Mouse (Mus musculus) CH12.LX (cell line): ENCODE results near the gene Rrp36. TPM values are rescaled to one million over a fixed set of nuclear protein-coding genes. Genes with fewer than 3 reads are reported as not detected.

ENCODE experiments used
- DNase-seq: peaks from one replicate; pipeline ENCODE4 v3.0.0-alpha.2; 2013; ENCODE audit errors: extremely low read depth
- H3K27ac ChIP-seq: 2 replicates; pipeline ENCODE4 v1.5.1; 2012; ENCODE audit warnings: low read depth, mild to moderate bottlenecking, control low read depth, moderate library complexity; ENCODE audit not compliant: insufficient read depth
- H3K27me3 ChIP-seq: replicated peaks from 2 replicates; pipeline ENCODE3; 2012; ENCODE audit warnings: inconsistent platforms
- H3K36me3 ChIP-seq, 2 experiments: replicated peaks in 1 of 2; 2 replicates each; pipeline versions ENCODE3 to v1.6.1; 2012; ENCODE audit warnings: inconsistent platforms in 1 of 2, low read length in 1 of 2, mild to moderate bottlenecking in 1 of 2, mixed read lengths in 1 of 2, moderate library complexity in 1 of 2; ENCODE audit not compliant: control insufficient read depth in 1 of 2, insufficient read depth in 1 of 2
- H3K4me1 ChIP-seq, 2 experiments: 2 replicates each; pipeline ENCODE4 v1.6.1; 2012; ENCODE audit warnings: inconsistent platforms in 1 of 2, moderate library complexity in 1 of 2; ENCODE audit not compliant: insufficient read depth in 2 of 2, control insufficient read depth in 1 of 2
- H3K4me2 ChIP-seq: 2 replicates; pipeline ENCODE4 v1.6.1; 2012; ENCODE audit warnings: low read depth, mild to moderate bottlenecking, control low read depth; ENCODE audit not compliant: poor library complexity, insufficient read depth, severe bottlenecking
- H3K4me3 ChIP-seq, 3 experiments: fragments of 150-350 bp in 1 of 3; sonication (generic) in 1 of 3; replicated peaks in 1 of 3; 2 replicates each; pipeline versions ENCODE3 to v1.5.1; 2011 to 2012; ENCODE audit warnings: low read depth in 2 of 3, low read length in 2 of 3, mild to moderate bottlenecking in 2 of 3, moderate library complexity in 2 of 3, control low read depth in 1 of 3, improper control_type of control experiment in 1 of 3, inconsistent platforms in 1 of 3, mixed read lengths in 1 of 3; ENCODE audit not compliant: poor library complexity in 1 of 3
- H3K79me2 ChIP-seq: replicated peaks from 2 replicates; pipeline ENCODE4 v1.6.1; 2012; ENCODE audit warnings: mild to moderate bottlenecking, moderate library complexity; ENCODE audit not compliant: control insufficient read depth, poor library complexity, insufficient read depth, severe bottlenecking; ENCODE audit errors: extremely low read depth
- H3K9ac ChIP-seq: 2 replicates; pipeline ENCODE4 v1.6.1; 2012; ENCODE audit warnings: low read depth, mild to moderate bottlenecking, control low read depth, moderate library complexity; ENCODE audit not compliant: insufficient read depth
- H3K9me3 ChIP-seq: replicated peaks from 2 replicates; pipeline ENCODE3; 2012; ENCODE audit warnings: low read length, inconsistent platforms, mixed read lengths
- BHLHE40 ChIP-seq: IDR thresholded peaks from 2 replicates; pipeline ENCODE4 v1.6.1; 2011; ENCODE audit warnings: mild to moderate bottlenecking, low read depth, low read length, improper control_type of control experiment
- CHD1 ChIP-seq: IDR thresholded peaks from 2 replicates; pipeline ENCODE4 v1.6.1; 2012; ENCODE audit warnings: low read depth, low read length, improper control_type of control experiment, inconsistent platforms
- ELF1 ChIP-seq: IDR thresholded peaks from 2 replicates; pipeline ENCODE4 v1.6.1; 2014; ENCODE audit warnings: low read depth, mild to moderate bottlenecking, inconsistent platforms, low read length, improper control_type of control experiment
- ETS1 ChIP-seq: conservative IDR thresholded peaks from 2 replicates; pipeline ENCODE4 v1.6.1; 2012; ENCODE audit warnings: low read depth, mild to moderate bottlenecking, inconsistent platforms, low read length, improper control_type of control experiment, moderate library complexity
- JUN ChIP-seq: IDR thresholded peaks from 2 replicates; pipeline ENCODE4 v1.6.1; 2011; ENCODE audit warnings: low read depth, mild to moderate bottlenecking, low read length, improper control_type of control experiment, moderate library complexity; ENCODE audit not compliant: insufficient read depth
- JUND ChIP-seq: conservative IDR thresholded peaks from 2 replicates; pipeline ENCODE4 v1.6.1; 2011; ENCODE audit warnings: low read depth, low read length, improper control_type of control experiment
- KAT2A ChIP-seq: IDR thresholded peaks from 2 replicates; pipeline ENCODE4 v1.6.1; 2012; ENCODE audit warnings: low read length, improper control_type of control experiment, inconsistent platforms; ENCODE audit not compliant: insufficient replicate concordance
- MAFK ChIP-seq: IDR thresholded peaks from 2 replicates; pipeline ENCODE4 v1.6.1; 2011; ENCODE audit warnings: low read length, improper control_type of control experiment; ENCODE audit not compliant: insufficient replicate concordance
- MAX ChIP-seq: IDR thresholded peaks from 2 replicates; pipeline ENCODE4 v1.6.1; 2011; ENCODE audit warnings: low read length, improper control_type of control experiment
- MYC ChIP-seq: IDR thresholded peaks from 2 replicates; pipeline ENCODE4 v1.6.1; 2011; ENCODE audit warnings: low read depth, mild to moderate bottlenecking, improper control_type of control experiment, low read length
- NELFE ChIP-seq: IDR thresholded peaks from 2 replicates; pipeline ENCODE4 v1.6.1; 2011; ENCODE audit warnings: low read depth, low read length, improper control_type of control experiment
- NRF1 ChIP-seq: IDR thresholded peaks from 2 replicates; pipeline ENCODE4 v1.6.1; 2014; ENCODE audit warnings: low read depth, mild to moderate bottlenecking, inconsistent platforms, low read length, improper control_type of control experiment, moderate library complexity
- PAX5 ChIP-seq: IDR thresholded peaks from 2 replicates; pipeline ENCODE4 v1.6.1; 2012; ENCODE audit warnings: low read length, inconsistent platforms, mixed read lengths
- POLR2AphosphoS2 ChIP-seq: IDR thresholded peaks from 2 replicates; pipeline ENCODE4 v1.6.1; 2011; ENCODE audit warnings: low read depth, low read length, improper control_type of control experiment
- RAD21 ChIP-seq: IDR thresholded peaks from 2 replicates; pipeline ENCODE4 v1.6.1; 2011; ENCODE audit warnings: low read depth, mild to moderate bottlenecking, low read length, improper control_type of control experiment, moderate library complexity
- SIN3A ChIP-seq: IDR thresholded peaks from 2 replicates; pipeline ENCODE4 v1.6.1; 2012; ENCODE audit warnings: low read length, improper control_type of control experiment, inconsistent platforms
- SMC3 ChIP-seq: IDR thresholded peaks from 2 replicates; pipeline ENCODE4 v1.6.1; 2011; ENCODE audit warnings: low read depth, low read length, improper control_type of control experiment
- TBP ChIP-seq: conservative IDR thresholded peaks from 2 replicates; pipeline ENCODE4 v1.6.1; 2011; ENCODE audit warnings: low read depth, low read length, improper control_type of control experiment
- USF1 ChIP-seq: IDR thresholded peaks from 2 replicates; pipeline ENCODE4 v1.6.1; 2014; ENCODE audit warnings: low read depth, mild to moderate bottlenecking, inconsistent platforms, low read length, improper control_type of control experiment
- ZC3H11A ChIP-seq: IDR thresholded peaks from 2 replicates; pipeline ENCODE4 v1.6.1; 2012; ENCODE audit warnings: low read depth, mild to moderate bottlenecking, inconsistent platforms, low read length, improper control_type of control experiment
- ZNF384 ChIP-seq: IDR thresholded peaks from 2 replicates; pipeline ENCODE4 v1.6.1; 2012; ENCODE audit warnings: low read depth, low read length, improper control_type of control experiment, inconsistent platforms
- dilution Hi-C: fragments of 300-500 bp; cut with MboI; formaldehyde crosslinking; loops from 2 replicates; pipeline ENCODE4 v1.14.3; 2020; ENCODE audit warnings: low sequenced_read_pairs; ENCODE audit not compliant: extremely low pct_unique_long_range_greater_than_20kb, extremely low pct_ligation_motif_present
- in situ Hi-C: fragments of 300-500 bp; cut with MboI; formaldehyde crosslinking; loops from 3 replicates; pipeline ENCODE4 v1.14.3; 2019; ENCODE audit warnings: low sequenced_read_pairs, low pct_ligation_motif_present, low pct_unique_long_range_greater_than_20kb, mixed read lengths
- polyA plus RNA-seq: library from polyadenylated mRNA; unstranded; fragments of >175 nt; gene quantifications from 2 replicates; pipeline ENCODE4 v1.2.1, GENCODE M21; 2012; ENCODE audit warnings: low read depth; ENCODE audit not compliant: insufficient read length
- total RNA-seq, 2 experiments: library from RNA; depleted of rRNA; stranded (reverse); fragments of 300-350 nt in 1 of 2; fragments of >200 nt in 1 of 2; gene quantifications; 2 replicates each; pipeline ENCODE4 v1.2.3; 2012 to 2014

Rrp36 gene
- total and polyA plus RNA-seq, 3 experiments, result 38.1 to 53.6 (median 46.1) TPM

DNA sequence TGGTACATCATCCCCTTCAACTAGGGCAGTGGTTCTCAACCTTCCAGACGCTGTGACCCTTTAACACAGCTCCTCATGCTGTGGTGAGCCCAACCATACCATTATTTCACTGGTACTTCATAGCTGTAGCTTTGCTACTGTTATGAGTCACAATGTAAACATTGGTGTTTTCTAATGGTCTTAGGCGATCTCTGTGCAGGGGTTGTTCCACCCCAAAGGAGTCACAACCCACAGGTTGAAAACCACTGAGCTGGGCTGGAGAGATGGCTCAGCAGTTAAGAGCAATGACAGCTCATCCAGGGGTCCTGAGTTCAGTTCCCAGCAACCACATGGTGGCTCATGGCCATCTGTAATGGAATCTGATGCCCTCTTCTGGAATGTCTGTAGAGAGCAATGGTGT, 17.2 kb upstream of the Rrp36 start:
- peak; percentile 44 for DNase-seq
- dilution Hi-C loops, result no loop called here
- no peak for TF ChIP-seq PAX5
- 0 out of 2 replicates have a peak, but pooled peaks have one; percentile 30 for TF ChIP-seq JUND
- TF ChIP-seq RAD21, result no peak
- in situ Hi-C loops, result no loop called here
- no peaks in the 10 kb centered on the region for H3K27me3 ChIP-seq
- peaks cover 17 to 76% of the 10 kb centered on the region in 2 experiments for H3K36me3 ChIP-seq
- H3K4me1 ChIP-seq, result no peaks in the 10 kb centered on the region
- H3K4me2 ChIP-seq, result no peak overlapping the region
- H3K79me2 ChIP-seq, result no peaks in the 10 kb centered on the region; the same call in 1 of the 2 replicates
- no peak overlapping the region for H3K4me3 ChIP-seq
- no peak overlapping the region for H3K9ac ChIP-seq
- no peaks in the 10 kb centered on the region for H3K9me3 ChIP-seq
- no peak overlapping the region for H3K27ac ChIP-seq

DNA sequence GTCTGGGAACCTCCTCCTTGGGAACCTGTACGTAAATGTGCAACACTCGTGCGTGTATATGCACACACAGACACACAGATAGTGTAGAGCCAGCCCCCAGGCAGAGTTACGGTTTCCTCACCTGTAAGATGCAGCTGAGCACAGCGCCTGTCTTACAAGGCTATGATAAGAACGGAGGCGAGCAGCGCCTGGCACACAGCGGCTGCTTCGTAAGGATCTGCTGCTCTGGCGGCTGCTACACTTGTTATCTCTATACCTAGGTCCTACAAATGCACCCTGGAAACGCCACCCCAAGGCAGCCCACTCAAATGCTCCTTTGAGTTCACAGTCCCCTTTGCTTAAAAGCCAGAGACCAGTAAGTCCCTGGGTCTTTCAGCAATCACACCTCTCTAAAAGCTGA, 16.5 kb upstream of the Rrp36 start:
- Histone ChIP-seq H3K4me1 (no peaks in the 10 kb centered on the region), H3K4me3 (no peak overlapping the region), H3K27me3 (no peaks in the 10 kb centered on the region), H3K79me2 (no peaks in the 10 kb centered on the region; the same call in 1 of the 2 replicates), H3K9me3 (no peaks in the 10 kb centered on the region), H3K27ac (no peak overlapping the region), H3K4me2 (no peak overlapping the region), H3K9ac (no peak overlapping the region), H3K36me3 (peaks cover 24 to 76% of the 10 kb centered on the region in 2 experiments)
- in situ Hi-C loops, result no loop called here
- dilution Hi-C loops, result no loop called here
- TF ChIP-seq SIN3A (no peak), MYC (no peak), ETS1 (no peak), POLR2AphosphoS2 (no peak), MAX (no peak), ZC3H11A (no peak), KAT2A (no peak), ELF1 (no peak), CHD1 (no peak), ZNF384 (no peak)
- no peak for DNase-seq

GRCm38 (mm10) chr17:46685913-46686312, 11.8 kb upstream of the Rrp36 start:
- H3K27ac ChIP-seq, result no peak overlapping the region
- no peak overlapping the region for H3K4me3 ChIP-seq
- peaks cover 49 to 82% of the 10 kb centered on the region in 2 experiments for H3K36me3 ChIP-seq

More at GRCm38 (mm10) chr17:46685913-46686312, 11.8 kb upstream of the Rrp36 start:
- DNase-seq, result no peak
- in situ Hi-C loops (no loop called here), dilution Hi-C loops (no loop called here)
- no peak for TF ChIP-seq JUND
- TF ChIP-seq USF1, result no peak
- no peak for TF ChIP-seq NRF1
- no peak for TF ChIP-seq MAX
- no peak for TF ChIP-seq MAFK
- TF ChIP-seq BHLHE40, result no peak
- no peak for TF ChIP-seq SMC3
- no peak for TF ChIP-seq JUN
- no peak for TF ChIP-seq TBP
- no peak for TF ChIP-seq NELFE
- no peak for TF ChIP-seq CHD1
- no peaks in the 10 kb centered on the region for H3K27me3 ChIP-seq
- H3K9ac ChIP-seq, result no peak overlapping the region
- no peaks in the 10 kb centered on the region for H3K9me3 ChIP-seq
- no peak overlapping the region for H3K4me2 ChIP-seq
- H3K4me1 ChIP-seq, result peaks cover 3 to 9% of the 10 kb centered on the region in 2 experiments; a peak in 3 of 4 replicates
- H3K79me2 ChIP-seq, result no peaks in the 10 kb centered on the region
